Mouse (Mus musculus): ENCODE results near the gene G0s2. TPM values are rescaled to one million over a fixed set of nuclear protein-coding genes. Genes with fewer than 3 reads are reported as not detected.

The G0s2 gene
- polyA plus RNA-seq, 1 experiment from 2014 or later: 38.2 TPM

DNA sequence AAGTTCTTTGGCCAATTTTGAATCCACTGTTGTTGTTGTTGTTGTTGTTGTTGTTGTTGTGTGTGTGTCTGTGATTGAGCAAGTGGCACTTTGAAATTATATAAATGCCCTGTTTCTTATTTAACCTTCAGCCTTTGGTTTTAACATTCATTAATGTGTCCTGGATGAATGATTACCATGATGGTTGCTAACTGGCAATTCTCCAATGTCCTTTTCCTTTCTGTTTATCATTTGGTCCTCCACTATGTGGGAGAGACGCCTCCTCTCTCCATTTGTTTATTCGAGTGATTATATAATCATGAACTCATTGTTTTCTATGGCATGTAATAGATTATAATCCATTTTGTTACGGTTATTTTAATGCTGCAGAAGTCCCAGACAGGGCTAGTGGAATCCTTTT lies 42.5 kb downstream of the G0s2 start:
- no peaks in the 10 kb centered on the region for H3K36me3 ChIP-seq
- ATAC-seq (ENCODE audit: insufficient number of reproducible peaks, low FRiP score): no peak
- no peak overlapping the region for H3K9ac ChIP-seq
- H3K27me3 ChIP-seq (replicated peaks): no peaks in the 10 kb centered on the region
- no peaks in the 10 kb centered on the region for H3K9me3 ChIP-seq (replicated peaks)
- H3K4me3 ChIP-seq: no peak overlapping the region
- peaks cover 13% of the 10 kb centered on the region for H3K4me1 ChIP-seq (replicated peaks)
- no peak overlapping the region for H3K27ac ChIP-seq (ENCODE audit: poor library complexity, severe bottlenecking)
- 62% methylated on average over 3 of the region's 3 CpGs for WGBS
- H3K4me2 ChIP-seq: no peak overlapping the region

DNA sequence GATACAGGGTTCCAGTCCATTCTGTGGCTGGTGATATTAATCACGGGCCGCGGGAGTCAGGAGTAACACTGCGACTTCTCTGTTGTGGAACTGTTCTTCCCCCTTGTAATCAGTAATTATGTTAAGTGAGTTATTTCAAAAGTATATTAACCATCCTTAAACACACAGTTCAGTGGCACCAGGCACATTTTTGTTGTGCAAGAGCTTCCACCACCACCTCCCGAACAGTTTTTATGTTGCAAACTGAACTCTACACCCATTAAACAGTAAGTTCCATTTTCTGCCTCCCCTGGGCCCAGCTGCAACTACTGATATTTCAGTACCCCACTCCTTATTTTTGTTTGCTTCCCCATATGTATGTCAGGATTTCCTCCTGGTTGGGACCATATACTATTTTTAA lies 43.4 kb downstream of the G0s2 start:
- Histone ChIP-seq H3K36me3 (no peaks in the 10 kb centered on the region), H3K4me2 (no peak overlapping the region), H3K27me3 (replicated peaks) (no peaks in the 10 kb centered on the region), H3K27ac (ENCODE audit: poor library complexity, severe bottlenecking) (no peak overlapping the region), H3K4me1 (replicated peaks) (peaks cover 13% of the 10 kb centered on the region), H3K9me3 (replicated peaks) (no peaks in the 10 kb centered on the region), H3K4me3 (no peak overlapping the region), H3K9ac (no peak overlapping the region)
- WGBS: 91% methylated on average over 5 of the region's 5 CpGs
- ATAC-seq (ENCODE audit: insufficient number of reproducible peaks, low FRiP score): no peak

DNA sequence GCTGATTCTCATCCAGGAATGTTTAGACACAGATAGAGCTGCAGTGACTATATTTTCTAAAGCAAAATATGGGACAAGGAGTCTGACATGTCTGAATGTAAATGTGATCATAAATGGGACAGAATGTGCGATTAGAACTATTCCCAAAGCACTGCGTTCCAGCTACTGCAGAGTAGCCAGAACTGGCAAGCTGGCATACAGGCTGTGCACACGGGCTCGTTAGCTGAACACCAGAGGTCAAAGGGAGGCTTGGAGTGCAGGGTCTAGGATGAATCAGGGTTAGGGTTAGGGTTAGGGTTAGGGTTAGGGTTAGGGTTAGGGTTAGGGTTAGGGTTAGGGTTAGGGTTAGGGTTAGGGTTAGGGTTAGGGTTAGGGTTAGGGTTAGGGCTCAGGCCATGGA lies 45.5 kb downstream of the G0s2 start:
- H3K27ac ChIP-seq (ENCODE audit: poor library complexity, severe bottlenecking): no peak overlapping the region
- H3K4me2 ChIP-seq: no peak overlapping the region
- H3K9me3 ChIP-seq (replicated peaks): peaks cover 3% of the 10 kb centered on the region; the same call in 1 of the 2 replicates
- H3K27me3 ChIP-seq (replicated peaks): no peaks in the 10 kb centered on the region
- H3K36me3 ChIP-seq: no peaks in the 10 kb centered on the region
- H3K9ac ChIP-seq: no peak overlapping the region
- ATAC-seq (ENCODE audit: insufficient number of reproducible peaks, low FRiP score): no peak
- H3K4me1 ChIP-seq (replicated peaks): peaks cover 13% of the 10 kb centered on the region
- no peak overlapping the region for H3K4me3 ChIP-seq
- WGBS: 85% methylated on average over 4 of the region's 4 CpGs

DNA sequence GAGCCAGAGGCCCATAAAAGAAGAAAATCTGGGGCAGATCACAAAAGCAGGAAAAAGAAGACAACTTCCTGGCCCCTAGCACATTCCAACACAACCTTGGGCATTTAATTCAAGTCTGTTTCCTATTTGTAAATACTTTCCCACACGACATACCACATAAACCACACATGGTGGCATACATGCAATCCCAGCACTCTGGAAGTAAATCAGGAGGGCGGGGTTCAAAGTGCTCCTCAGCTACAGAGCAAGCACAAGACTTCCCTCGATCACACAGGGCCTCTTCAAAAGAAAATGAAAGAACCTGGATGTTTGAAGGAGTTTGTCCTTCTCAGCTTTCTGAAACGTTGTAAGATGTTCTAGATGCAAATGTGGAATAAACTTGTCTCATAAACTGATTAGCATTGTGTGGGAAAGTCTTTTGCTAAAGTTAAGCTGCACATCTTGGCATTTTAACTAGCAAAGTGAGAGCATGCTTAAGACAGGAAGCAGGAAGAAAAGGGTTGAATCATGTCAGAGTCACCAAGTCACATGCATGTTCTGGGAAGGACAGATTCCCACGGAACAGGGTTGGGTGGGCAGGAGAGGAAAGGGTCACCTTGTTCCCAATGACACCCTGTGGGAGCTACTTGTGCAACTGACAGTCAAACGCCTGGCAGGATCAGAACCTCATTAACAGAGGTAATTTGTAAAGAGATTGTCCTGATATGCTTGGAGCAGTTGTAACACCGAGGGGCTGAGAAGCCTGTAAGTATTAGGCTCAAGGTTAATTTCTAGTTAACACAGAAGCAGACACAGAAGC lies 46.1 kb downstream of the G0s2 start:
- Histone ChIP-seq H3K4me3 (no peak overlapping the region), H3K27me3 (replicated peaks) (no peaks in the 10 kb centered on the region), H3K4me1 (replicated peaks) (peaks cover 10% of the 10 kb centered on the region; the same call in 1 of the 2 replicates), H3K27ac (ENCODE audit: poor library complexity, severe bottlenecking) (no peak overlapping the region), H3K9me3 (replicated peaks) (peaks cover 3% of the 10 kb centered on the region; the same call in 1 of the 2 replicates), H3K4me2 (no peak overlapping the region), H3K36me3 (no peaks in the 10 kb centered on the region), H3K9ac (no peak overlapping the region)
- no peak for ATAC-seq (ENCODE audit: insufficient number of reproducible peaks, low FRiP score)
- WGBS: 36% methylated on average over 7 of the region's 7 CpGs

DNA sequence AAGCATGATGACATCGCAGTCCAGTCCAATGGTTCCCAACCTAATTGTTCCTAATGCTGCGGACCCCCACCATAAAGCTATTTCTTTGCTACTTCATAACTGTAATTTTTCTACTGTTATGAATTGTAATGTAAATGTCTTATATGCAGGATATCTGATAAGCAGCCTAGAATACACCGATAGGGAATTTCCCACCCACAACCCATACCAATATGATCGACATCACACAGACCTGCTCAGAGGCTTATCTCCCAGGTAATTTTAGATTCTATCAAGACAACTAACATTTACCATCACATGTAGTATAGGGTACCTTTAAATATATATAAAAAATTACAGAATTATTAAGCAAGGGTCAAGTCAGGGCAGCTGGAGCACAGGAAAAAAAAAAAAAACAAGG lies 46.9 kb downstream of the G0s2 start:
- H3K27me3 ChIP-seq (replicated peaks): no peaks in the 10 kb centered on the region
- H3K9ac ChIP-seq: no peak overlapping the region
- peaks cover 3% of the 10 kb centered on the region; the same call in 1 of the 2 replicates for H3K9me3 ChIP-seq (replicated peaks)
- no peak overlapping the region for H3K4me2 ChIP-seq
- no peak for ATAC-seq (ENCODE audit: insufficient number of reproducible peaks, low FRiP score)
- WGBS: 85% methylated on average over 4 of the region's 4 CpGs
- H3K4me3 ChIP-seq: no peak overlapping the region
- H3K36me3 ChIP-seq: no peaks in the 10 kb centered on the region
- no peak overlapping the region for H3K27ac ChIP-seq (ENCODE audit: poor library complexity, severe bottlenecking)
- 0 out of 2 replicates have a peak, but pooled peaks cover 3% of the 10 kb centered on the region for H3K4me1 ChIP-seq (replicated peaks)

DNA sequence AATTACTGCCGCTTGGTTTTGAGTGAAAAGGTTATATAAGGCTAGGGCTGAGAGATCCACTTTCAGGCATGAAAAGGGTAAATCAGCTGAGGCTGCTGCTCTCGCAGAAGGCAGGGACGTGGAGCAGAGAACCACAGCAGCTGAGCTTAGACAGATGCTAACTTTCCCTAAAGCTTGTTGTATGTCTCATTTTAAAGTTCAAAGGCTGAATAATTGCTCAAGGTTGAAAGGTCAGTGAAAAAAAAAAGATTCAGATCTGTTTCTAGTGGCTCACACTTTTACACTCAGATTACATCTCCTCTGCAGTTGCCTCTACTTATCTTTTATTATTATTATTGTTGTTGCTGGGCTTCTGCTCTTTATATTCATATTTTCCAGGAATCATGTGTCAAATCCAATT lies 47.5 kb downstream of the G0s2 start:
- H3K27ac ChIP-seq (ENCODE audit: poor library complexity, severe bottlenecking): no peak overlapping the region
- H3K4me1 ChIP-seq (replicated peaks): no peaks in the 10 kb centered on the region
- H3K4me2 ChIP-seq: no peak overlapping the region
- H3K36me3 ChIP-seq: no peaks in the 10 kb centered on the region
- H3K4me3 ChIP-seq: no peak overlapping the region
- no peak for ATAC-seq (ENCODE audit: insufficient number of reproducible peaks, low FRiP score)
- no peak overlapping the region for H3K9ac ChIP-seq
- 56% methylated on average over 3 of the region's 3 CpGs for WGBS
- H3K27me3 ChIP-seq (replicated peaks): no peaks in the 10 kb centered on the region
- H3K9me3 ChIP-seq (replicated peaks): peaks cover 3% of the 10 kb centered on the region; the same call in 1 of the 2 replicates

Other genes with a start within 250 kb of the G0s2 start
- gene Syt14, start 237.4 kb downstream of the G0s2 start, polyA plus RNA-seq (2016; fragmentation: Nextera tagmentation; extraction: Ambion mirVana): 1.4 and 1.6 TPM in 2 replicates
- 4.8 TPM in 2 replicates for gene Diexf, start 142.9 kb downstream of the G0s2 start, polyA plus RNA-seq (2016; fragmentation: Nextera tagmentation; extraction: Ambion mirVana)
- gene Irf6, start 120.1 kb downstream of the G0s2 start, polyA plus RNA-seq (2016; fragmentation: Nextera tagmentation; extraction: Ambion mirVana): 4.8 and 6.6 TPM in 2 replicates
- gene A130010J15Rik, start 105.2 kb downstream of the G0s2 start, polyA plus RNA-seq (2016; fragmentation: Nextera tagmentation; extraction: Ambion mirVana): 13.4 and 13.9 TPM in 2 replicates
- gene Traf3ip3, start 71.5 kb downstream of the G0s2 start, polyA plus RNA-seq (2016; fragmentation: Nextera tagmentation; extraction: Ambion mirVana): 0.99 and 1.6 TPM in 2 replicates
- 2.3 and 2.5 TPM in 2 replicates for gene Lamb3, start 65.5 kb downstream of the G0s2 start, polyA plus RNA-seq (2016; fragmentation: Nextera tagmentation; extraction: Ambion mirVana)
- gene Hsd11b1, start 9.1 kb downstream of the G0s2 start, polyA plus RNA-seq (2016; fragmentation: Nextera tagmentation; extraction: Ambion mirVana): 1.5 TPM in 2 replicates
- gene Camk1g, start 97.1 kb upstream of the G0s2 start, polyA plus RNA-seq (2016; fragmentation: Nextera tagmentation; extraction: Ambion mirVana): 6.9 and 7.1 TPM in 2 replicates